Mouse (Mus musculus): ENCODE data around the gene Git2.

Git2 gene

GRCm38 (mm10) chr5:114799848-114800247 is 24.5 kb upstream of the Git2 start:
- no peak for ATAC-seq (ENCODE audit: insufficient number of reproducible peaks, low FRiP score, low TSS enrichment)

- ATAC-seq (ENCODE audit: insufficient number of reproducible peaks, low FRiP score, low TSS enrichment), result no peak
Measured at GRCm38 (mm10) chr5:114797253-114797652, 21.9 kb upstream of the Git2 start.

- 0 out of 2 replicates have a peak, but pooled peaks have one; percentile 27 for ATAC-seq (ENCODE audit: insufficient number of reproducible peaks, low FRiP score, low TSS enrichment)
Measured at GRCm38 (mm10) chr5:114796299-114797012, 21.1 kb upstream of the Git2 start.

GRCm38 (mm10) chr5:114795653-114796052 is 20.3 kb upstream of the Git2 start:
- no peak for ATAC-seq (ENCODE audit: insufficient number of reproducible peaks, low FRiP score, low TSS enrichment)

- ATAC-seq (ENCODE audit: insufficient number of reproducible peaks, low FRiP score, low TSS enrichment), result no peak
Measured at GRCm38 (mm10) chr5:114795231-114795630, 19.9 kb upstream of the Git2 start.

- no peak; the same call in 1 of the 2 replicates for ATAC-seq (ENCODE audit: insufficient number of reproducible peaks, low FRiP score, low TSS enrichment)
Measured at GRCm38 (mm10) chr5:114794609-114795008, 19.3 kb upstream of the Git2 start.

- no peak for ATAC-seq (ENCODE audit: insufficient number of reproducible peaks, low FRiP score, low TSS enrichment)
Measured at GRCm38 (mm10) chr5:114793317-114793716, 18.0 kb upstream of the Git2 start.

GRCm38 (mm10) chr5:114785196-114785595 is 9.9 kb upstream of the Git2 start:
- ATAC-seq (ENCODE audit: insufficient number of reproducible peaks, low FRiP score, low TSS enrichment), result no peak

GRCm38 (mm10) chr5:114784622-114785165 is 9.4 kb upstream of the Git2 start:
- no peak for ATAC-seq (ENCODE audit: insufficient number of reproducible peaks, low FRiP score, low TSS enrichment)

- no peak for ATAC-seq (ENCODE audit: insufficient number of reproducible peaks, low FRiP score, low TSS enrichment)
Measured at GRCm38 (mm10) chr5:114783405-114784163, 8.3 kb upstream of the Git2 start.

GRCm38 (mm10) chr5:114782991-114783390 is 7.7 kb upstream of the Git2 start:
- no peak for ATAC-seq (ENCODE audit: insufficient number of reproducible peaks, low FRiP score, low TSS enrichment)

- ATAC-seq (ENCODE audit: insufficient number of reproducible peaks, low FRiP score, low TSS enrichment), result no peak
Measured at GRCm38 (mm10) chr5:114780912-114781311, 5.6 kb upstream of the Git2 start.

- ATAC-seq (ENCODE audit: insufficient number of reproducible peaks, low FRiP score, low TSS enrichment), result no peak
Measured at GRCm38 (mm10) chr5:114779956-114780489, 4.7 kb upstream of the Git2 start.

- no peak for ATAC-seq (ENCODE audit: insufficient number of reproducible peaks, low FRiP score, low TSS enrichment)
Measured at GRCm38 (mm10) chr5:114776174-114776573, 857 bp upstream of the Git2 start.

- ATAC-seq (ENCODE audit: insufficient number of reproducible peaks, low FRiP score, low TSS enrichment), result peak; percentile 85
Measured at GRCm38 (mm10) chr5:114774403-114775051, 790 bp downstream of the Git2 start, which contains the start of gene Ankrd13a. Gene Ankrd13a, plus strand, starts transcription at chr5:114774677.

- ATAC-seq (ENCODE audit: insufficient number of reproducible peaks, low FRiP score, low TSS enrichment), result no peak
Measured at GRCm38 (mm10) chr5:114773780-114774179, 1.5 kb downstream of the Git2 start.

- peak; percentile 59; the same call in 1 of the 2 replicates for ATAC-seq (ENCODE audit: insufficient number of reproducible peaks, low FRiP score, low TSS enrichment)
Measured at GRCm38 (mm10) chr5:114773211-114773710, 2.1 kb downstream of the Git2 start.

GRCm38 (mm10) chr5:114772456-114773203 is 2.7 kb downstream of the Git2 start:
- ATAC-seq (ENCODE audit: insufficient number of reproducible peaks, low FRiP score, low TSS enrichment), result 0 out of 2 replicates have a peak, but pooled peaks have one; percentile 45

GRCm38 (mm10) chr5:114771796-114772195 is 3.5 kb downstream of the Git2 start:
- ATAC-seq (ENCODE audit: insufficient number of reproducible peaks, low FRiP score, low TSS enrichment), result no peak

- no peak for ATAC-seq (ENCODE audit: insufficient number of reproducible peaks, low FRiP score, low TSS enrichment)
Measured at GRCm38 (mm10) chr5:114769786-114770185, 5.5 kb downstream of the Git2 start.
